Comparison of ENCODE assay signal across 9 mouse cellular contexts in the genomic region with DNA sequence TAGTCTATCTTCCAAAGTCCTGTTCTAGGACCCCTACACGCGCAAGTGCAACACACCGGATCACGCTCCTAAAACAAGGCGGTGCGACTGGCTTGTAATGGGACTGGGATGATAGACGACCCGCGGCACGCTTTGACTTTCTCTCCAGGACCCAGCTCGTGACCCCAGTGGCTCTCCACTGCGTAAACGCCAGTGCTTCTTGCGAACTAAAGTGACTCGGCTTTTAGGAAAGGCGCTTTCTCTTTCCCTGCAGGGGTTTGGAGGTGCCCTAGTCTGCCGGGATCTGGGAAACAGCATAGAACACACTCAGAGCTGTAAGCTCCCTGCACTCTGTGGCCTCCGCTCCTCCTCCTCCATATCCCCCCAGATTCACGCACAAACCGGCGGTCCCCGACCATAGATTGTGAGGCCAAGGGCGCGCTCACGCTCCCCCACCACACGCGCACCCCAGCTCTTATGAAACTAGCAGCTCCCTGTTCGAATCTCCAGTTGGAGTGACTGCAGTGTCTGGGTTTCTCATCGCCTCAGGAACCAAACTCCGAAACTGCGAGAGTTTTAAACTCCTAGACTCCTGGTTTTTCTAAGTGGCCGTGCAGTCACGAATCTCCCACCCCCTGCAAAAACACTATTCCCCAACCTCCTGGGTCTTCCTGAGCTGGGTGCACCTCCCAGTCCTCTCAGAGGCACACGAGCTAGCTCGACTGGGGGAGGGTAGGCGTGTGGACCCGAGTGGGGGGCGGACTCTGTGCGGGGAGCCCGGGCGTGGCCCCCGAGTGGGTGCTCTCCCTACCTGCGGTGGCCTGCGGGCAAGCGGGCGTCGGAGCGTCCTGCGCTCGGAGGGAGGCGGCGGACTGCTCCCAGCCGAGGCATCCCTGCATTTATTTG. TPM values are rescaled to one million over a fixed set of nuclear protein-coding genes. Genes with fewer than 3 reads are reported as not detected.
DNase-seq lines count a peak whose midpoint lies in the region; ATAC-seq lines count a peak whose summit lies in the region.
"Had no signal": no experiment of that assay in that cellular context is flagged by ENCODE, and none has a peak within 500 bp of the region (broad histone marks: within the 10 kb centered on the region; RNA-seq: fewer than 3 reads in every experiment).

No protein-coding gene starts in this region.

- ATAC-seq in forebrain, embryonic 11.5 days (replicated peaks; ENCODE audit: low FRiP score): no peak
- no peak for ATAC-seq in monocyte, adult 5-6 weeks (replicated peaks; ENCODE audit: insufficient number of reproducible peaks, low FRiP score, low TSS enrichment, poor library complexity, severe bottlenecking)

- H3K4me2 ChIP-seq in forebrain, embryonic 11.5 days (ENCODE audit: low read depth, low read length, severe bottlenecking): no peak overlapping the region

- H3K27ac ChIP-seq in forebrain, embryonic 11.5 days (ENCODE audit: low read depth, low read length): no peak overlapping the region
- no peak overlapping the region for H3K27ac ChIP-seq in forebrain, embryonic 10.5 days
- H3K27ac ChIP-seq in limb, embryonic 10.5 days: no peak overlapping the region
- peak overlapping the region; percentile 91 for H3K27ac ChIP-seq in midbrain, embryonic 10.5 days (replicated peaks)

- no peak overlapping the region for H3K9ac ChIP-seq in forebrain, embryonic 11.5 days (ENCODE audit: low read length)

- H3K27me3 ChIP-seq in forebrain, embryonic 11.5 days (ENCODE audit: control insufficient read depth, insufficient read depth, low read length): peaks cover 100% of the 10 kb centered on the region
- H3K27me3 ChIP-seq in forebrain, embryonic 10.5 days (ENCODE audit: poor library complexity, severe bottlenecking): peaks cover 100% of the 10 kb centered on the region
- peaks cover 100% of the 10 kb centered on the region for H3K27me3 ChIP-seq in limb, embryonic 10.5 days (ENCODE audit: low read depth, poor library complexity, severe bottlenecking)
- H3K27me3 ChIP-seq in midbrain, embryonic 10.5 days (ENCODE audit: low read depth, poor library complexity, severe bottlenecking): peaks cover 100% of the 10 kb centered on the region

- H3K4me1 ChIP-seq in forebrain, embryonic 11.5 days (replicated peaks; ENCODE audit: control insufficient read depth, insufficient read depth, low read length): peaks cover 4% of the 10 kb centered on the region; the same call in 1 of the 2 replicates
- peaks cover 34% of the 10 kb centered on the region for H3K4me1 ChIP-seq in forebrain, embryonic 10.5 days
- peaks cover 11% of the 10 kb centered on the region for H3K4me1 ChIP-seq in limb, embryonic 10.5 days
- H3K4me1 ChIP-seq in midbrain, embryonic 10.5 days: peaks cover 59% of the 10 kb centered on the region

- no peaks in the 10 kb centered on the region for H3K36me3 ChIP-seq in forebrain, embryonic 11.5 days (ENCODE audit: control insufficient read depth, insufficient read depth, low read length)
- H3K36me3 ChIP-seq in forebrain, embryonic 10.5 days (replicated peaks): no peaks in the 10 kb centered on the region
- no peaks in the 10 kb centered on the region for H3K36me3 ChIP-seq in limb, embryonic 10.5 days
- peaks cover 10% of the 10 kb centered on the region for H3K36me3 ChIP-seq in midbrain, embryonic 10.5 days

- no peak overlapping the region for H3K4me3 ChIP-seq in forebrain, embryonic 11.5 days (ENCODE audit: low read depth, low read length)
- H3K4me3 ChIP-seq in forebrain, embryonic 10.5 days: no peak overlapping the region
- no peak overlapping the region for H3K4me3 ChIP-seq in limb, embryonic 10.5 days
- peak overlapping the region; percentile 55 for H3K4me3 ChIP-seq in midbrain, embryonic 10.5 days

- no peaks in the 10 kb centered on the region for H3K9me3 ChIP-seq in forebrain, embryonic 11.5 days (ENCODE audit: control insufficient read depth, low read length)
- no peaks in the 10 kb centered on the region for H3K9me3 ChIP-seq in forebrain, embryonic 10.5 days
- H3K9me3 ChIP-seq in limb, embryonic 10.5 days (replicated peaks): no peaks in the 10 kb centered on the region
- H3K9me3 ChIP-seq in midbrain, embryonic 10.5 days (replicated peaks): no peaks in the 10 kb centered on the region

- WGBS in forebrain, embryonic 11.5 days: under 1% methylated on average over 53 of the region's 53 CpGs
- under 1% methylated on average over 53 of the region's 53 CpGs for WGBS in forebrain, embryonic 10.5 days
- under 1% methylated on average over 53 of the region's 53 CpGs for WGBS in limb, embryonic 10.5 days
- under 1% methylated on average over 53 of the region's 53 CpGs for WGBS in midbrain, embryonic 10.5 days

- peak; percentile 57 for DNase-seq in forebrain, embryonic 11.5 days (ENCODE audit: low spot score)
- no peak for DNase-seq in forebrain, embryonic 10.5 days (ENCODE audit: extremely low spot score, low spot score)
- DNase-seq in R1 (ENCODE audit: low read depth, low spot score): peak; percentile 54
- peak; percentile 68 for DNase-seq in limb, embryonic 10.5 days (ENCODE audit: low spot score)
- peak; percentile 68 for DNase-seq in midbrain, embryonic 10.5 days (ENCODE audit: low spot score)
- no peak for DNase-seq in thymus, postnatal 4 days
- DNase-seq in c-Kit-positive CD71-positive TER-119-positive erythroid progenitor cells, embryonic 14.5 days (ENCODE audit: low spot score): no peak

RNA-seq across cellular contexts. Expression of a gene that starts 7.2 kb away (rescaled TPM):
- 0.15 and 0.69 TPM in 2 replicates for polyA plus RNA-seq in forebrain, embryonic 11.5 days (2014; fragmentation: Nextera tagmentation; extraction: Ambion mirVana)
- 0.17 and 0.67 TPM in 2 replicates for polyA plus RNA-seq in forebrain, embryonic 10.5 days (2016; fragmentation: Nextera tagmentation; extraction: Ambion mirVana)
- polyA plus RNA-seq in limb, embryonic 10.5 days (2016; fragmentation: Nextera tagmentation; extraction: Ambion mirVana): 0.16 TPM in 1 of 2 replicates, not detected in the other
- 10.4 and 12.1 TPM in 2 replicates for polyA plus RNA-seq in midbrain, embryonic 10.5 days (2016; fragmentation: Nextera tagmentation; extraction: Ambion mirVana)
- total RNA-seq in monocyte, adult 5-6 weeks (2017): not detected in 3 replicates
- total RNA-seq: hematopoietic stem cell, adult 5-6 weeks had no signal

Comparison
In these comparisons a context has a peak if more than half of its experiments do, and no peak if none do; other contexts are left out.
1. DNase-seq: peak in forebrain, embryonic 11.5 days (single experiment), R1 (single experiment), limb, embryonic 10.5 days (single experiment) and midbrain, embryonic 10.5 days (single experiment); none in forebrain, embryonic 10.5 days (single experiment), thymus, postnatal 4 days (single experiment) and c-Kit-positive CD71-positive TER-119-positive erythroid progenitor cells, embryonic 14.5 days (single experiment).